Mouse (Mus musculus) T-helper 17 cell (primary cell): ENCODE data around the gene Med24.

Experiments
- in situ Hi-C, 2 experiments: fragments of 300-600 bp; cut with MboI, MseI; formaldehyde crosslinking; loops; 1 replicate in 1 of 2; 2 replicates in 1 of 2; pipeline ENCODE4 v1.15.1; 2025; ENCODE audit warnings: high pct_unique_total_duplicates in 2 of 2

Gene Med24

DNA sequence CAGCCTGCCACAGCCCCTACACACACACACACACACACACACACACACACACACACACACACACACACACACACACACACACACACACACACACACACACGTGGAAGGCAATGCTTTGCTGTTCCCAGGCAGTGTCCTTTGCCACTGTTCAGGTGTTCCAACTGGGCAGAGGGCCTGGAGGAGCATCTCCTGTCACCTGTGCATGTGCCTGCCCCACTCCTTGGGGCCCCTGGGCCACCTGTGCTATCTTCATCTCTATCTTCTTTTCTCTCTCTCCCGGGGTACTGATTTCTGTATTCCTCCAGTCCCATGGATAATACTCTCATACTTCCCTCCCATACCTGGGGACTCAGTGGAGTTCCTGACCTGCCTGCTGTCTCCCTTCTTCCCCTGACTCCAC lies 37.1 kb upstream of the Med24 start:
- in situ Hi-C loops = no loop called here

DNA sequence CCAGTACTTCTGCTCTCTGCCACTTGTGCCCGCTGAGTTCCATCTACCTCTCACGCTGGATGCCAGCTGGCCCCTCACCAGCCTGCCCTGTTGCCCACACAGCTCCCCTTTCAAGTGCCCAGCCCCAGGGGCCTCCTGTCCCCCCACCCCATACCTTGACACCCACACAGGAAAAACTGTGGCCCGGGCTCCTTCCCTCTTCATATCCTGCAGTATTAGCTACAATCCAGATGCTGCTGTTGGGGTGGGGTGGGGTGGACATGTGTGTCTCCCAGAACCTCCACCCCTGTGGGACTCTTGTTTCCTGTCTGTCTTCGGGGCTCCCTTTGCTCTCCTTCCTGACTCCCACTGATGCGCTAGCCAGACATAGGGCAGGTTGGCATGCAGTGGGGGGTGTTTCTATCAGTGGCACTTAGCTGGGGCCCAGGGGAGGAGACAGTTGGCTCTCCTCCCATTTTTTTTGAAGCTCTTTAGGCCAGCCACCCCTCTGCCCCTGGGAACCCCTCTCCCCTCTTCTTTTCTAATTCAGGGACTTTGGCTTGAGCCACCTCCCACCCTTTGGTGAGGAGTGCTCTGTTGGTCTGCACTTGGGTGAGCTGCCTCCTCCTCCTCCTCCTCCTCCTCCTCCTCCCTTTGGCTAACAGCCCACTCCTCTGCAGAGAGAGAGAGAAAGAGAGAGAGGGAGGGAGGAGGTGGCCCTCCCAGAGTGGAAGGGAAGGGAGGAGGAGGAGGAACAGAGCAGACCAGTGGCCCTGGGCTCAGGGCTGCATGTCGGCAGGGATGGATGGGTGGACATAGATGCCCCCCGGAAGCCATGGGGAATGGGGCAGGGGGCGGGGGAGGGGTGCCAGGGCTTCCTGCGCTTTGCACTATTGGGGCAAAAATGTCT lies 36.4 kb upstream of the Med24 start:
- in situ Hi-C loops = no loop called here

GRCm38 (mm10) chr11:98764746-98765145 lies 35.5 kb upstream of the Med24 start:
- in situ Hi-C loops = loop anchor here in 1 of 2 experiments (5.0 kb wide), 1 partner anchor 732 kb away; no protein-coding TSS in a partner anchor

DNA sequence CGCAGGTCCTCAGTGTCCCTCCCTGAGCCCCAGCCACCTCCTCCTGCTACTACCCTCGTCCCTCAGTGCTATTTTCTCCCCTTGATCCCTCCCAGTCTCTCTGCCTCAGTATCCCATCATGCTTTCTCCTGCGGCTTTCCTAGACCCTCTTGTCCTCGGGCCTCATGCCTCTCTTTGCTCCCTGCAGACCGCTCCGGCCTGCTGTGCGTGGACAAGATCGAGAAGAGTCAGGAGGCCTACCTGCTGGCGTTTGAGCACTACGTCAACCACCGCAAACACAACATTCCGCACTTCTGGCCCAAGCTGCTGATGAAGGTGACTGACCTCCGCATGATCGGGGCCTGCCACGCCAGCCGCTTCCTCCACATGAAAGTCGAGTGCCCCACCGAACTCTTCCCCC lies 34.9 kb upstream of the Med24 start:
- in situ Hi-C loops = loop anchor here in 1 of 2 experiments (5.0 kb wide), 1 partner anchor 732 kb away; no protein-coding TSS in a partner anchor

DNA sequence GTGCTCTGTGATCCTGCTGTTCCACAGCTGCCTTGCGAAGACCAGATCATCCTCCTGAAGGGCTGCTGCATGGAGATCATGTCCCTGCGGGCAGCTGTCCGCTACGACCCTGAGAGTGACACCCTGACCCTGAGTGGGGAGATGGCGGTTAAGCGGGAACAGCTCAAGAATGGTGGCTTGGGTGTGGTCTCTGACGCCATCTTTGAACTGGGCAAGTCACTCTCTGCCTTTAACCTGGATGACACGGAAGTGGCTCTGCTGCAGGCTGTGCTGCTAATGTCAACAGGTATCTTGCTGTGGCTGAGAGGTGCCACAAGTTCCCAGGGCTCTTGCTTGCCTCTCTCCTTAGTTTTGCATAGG lies 34.2 kb upstream of the Med24 start:
- in situ Hi-C loops = loop anchor here in 1 of 2 experiments (5.0 kb wide), 1 partner anchor 731 kb away; no protein-coding TSS in a partner anchor

GRCm38 (mm10) chr11:98762756-98763501 lies 33.7 kb upstream of the Med24 start:
- in situ Hi-C loops = loop anchor here in 1 of 2 experiments (5.0 kb wide), 1 partner anchor 731 kb away; no protein-coding TSS in a partner anchor

GRCm38 (mm10) chr11:98761939-98762338 lies 32.7 kb upstream of the Med24 start:
- in situ Hi-C loops = loop anchor here in 1 of 2 experiments (5.0 kb wide), 1 partner anchor 730 kb away; no protein-coding TSS in a partner anchor

GRCm38 (mm10) chr11:98756711-98757110 lies 27.5 kb upstream of the Med24 start:
- in situ Hi-C loops = loop anchor here in 1 of 2 experiments (5.0 kb wide), 1 partner anchor 54 kb away; the partner anchor contains the start of gene Csf3

GRCm38 (mm10) chr11:98755726-98756380 lies 26.6 kb upstream of the Med24 start:
- in situ Hi-C loops = loop anchor here in 1 of 2 experiments (5.0 kb wide), 1 partner anchor 54 kb away; the partner anchor contains the start of gene Csf3

DNA sequence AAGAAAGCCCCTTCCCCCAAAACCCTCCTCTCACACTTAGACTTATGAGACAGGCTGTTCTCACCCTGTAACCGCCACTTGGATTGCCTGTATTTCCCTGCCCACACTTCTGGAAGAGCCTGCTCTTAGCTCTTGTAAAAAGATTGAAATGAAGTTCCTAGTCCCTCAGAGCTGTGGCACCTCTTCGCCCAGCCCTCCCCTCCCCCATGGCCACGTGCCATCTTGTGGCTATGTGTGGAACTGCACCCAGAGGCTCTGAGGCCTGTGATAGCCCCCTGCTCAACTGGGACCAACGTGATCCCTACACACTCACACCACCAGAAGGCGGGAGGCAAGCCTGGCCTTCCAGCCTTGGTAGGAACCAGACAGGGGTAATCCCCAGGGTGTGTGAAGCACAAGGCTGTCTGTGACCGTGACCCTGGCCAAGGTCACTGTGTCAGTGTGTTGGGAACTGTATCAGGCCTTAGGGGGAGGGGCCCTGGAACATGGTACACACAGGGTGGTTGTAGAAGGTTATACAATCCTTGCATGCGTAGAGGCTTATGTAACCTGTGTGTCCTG lies 25.5 kb upstream of the Med24 start:
- in situ Hi-C loops = loop anchor here in 1 of 2 experiments (5.0 kb wide), 1 partner anchor 52 kb away; the partner anchor contains the start of gene Csf3

GRCm38 (mm10) chr11:98754151-98754620 lies 25.0 kb upstream of the Med24 start:
- in situ Hi-C loops = no loop called here

GRCm38 (mm10) chr11:98753264-98753663 lies 24.0 kb upstream of the Med24 start:
- in situ Hi-C loops = no loop called here

DNA sequence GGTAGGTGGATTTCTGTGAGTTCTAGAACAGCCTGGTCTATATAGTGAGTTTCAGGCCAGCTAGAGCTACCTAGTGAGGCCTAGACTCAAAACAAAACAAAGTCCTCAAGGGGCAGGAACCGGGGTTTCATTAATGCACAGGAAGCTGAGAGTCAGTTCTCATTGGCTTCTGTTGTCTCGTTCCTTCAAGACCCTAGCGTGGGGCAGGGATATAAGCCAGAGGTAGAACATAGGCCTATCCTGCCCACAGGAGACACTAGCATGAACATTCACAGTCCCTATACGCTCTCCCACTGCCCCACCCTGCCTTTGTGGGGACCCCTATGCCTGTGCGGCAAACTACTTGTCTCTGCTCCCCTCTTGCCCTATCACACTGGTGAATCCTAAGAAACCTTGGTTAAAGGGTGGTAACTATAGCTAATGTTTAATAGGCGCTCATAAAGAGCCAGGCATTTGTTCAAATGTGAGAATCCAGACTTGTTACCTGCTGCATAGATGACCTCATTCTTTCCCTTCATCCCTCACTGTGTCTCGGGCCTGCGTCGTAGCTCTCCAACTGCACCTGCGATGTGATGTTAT lies 23.4 kb upstream of the Med24 start:
- in situ Hi-C loops = no loop called here

DNA sequence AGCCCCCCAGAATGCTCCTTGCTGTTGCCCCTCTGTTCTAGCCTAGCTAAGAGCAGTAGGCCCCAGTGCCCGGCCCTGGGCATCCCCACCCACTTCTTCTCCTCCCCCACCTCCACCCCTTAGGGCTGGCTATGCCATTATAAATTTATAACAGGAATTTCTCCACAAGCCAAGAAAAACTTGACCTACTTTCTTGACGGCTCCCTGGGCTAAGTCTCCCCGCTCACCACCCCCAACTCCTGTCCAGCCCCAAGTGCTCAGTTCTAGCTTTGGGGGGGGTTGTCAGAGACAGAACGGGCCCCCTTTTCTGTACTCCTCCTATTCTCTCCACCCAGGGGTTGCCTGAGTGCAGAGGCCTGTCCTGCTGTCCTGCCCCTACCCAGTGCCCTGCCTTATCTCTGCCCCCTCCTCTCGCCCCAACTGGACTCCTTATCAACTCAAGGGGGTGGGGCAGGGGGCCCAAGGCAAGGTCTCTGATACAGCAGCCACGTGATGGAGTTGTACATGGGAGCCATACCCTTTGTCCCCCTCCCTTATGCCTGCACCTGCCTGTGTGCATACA lies 22.1 kb upstream of the Med24 start:
- in situ Hi-C loops = no loop called here

DNA sequence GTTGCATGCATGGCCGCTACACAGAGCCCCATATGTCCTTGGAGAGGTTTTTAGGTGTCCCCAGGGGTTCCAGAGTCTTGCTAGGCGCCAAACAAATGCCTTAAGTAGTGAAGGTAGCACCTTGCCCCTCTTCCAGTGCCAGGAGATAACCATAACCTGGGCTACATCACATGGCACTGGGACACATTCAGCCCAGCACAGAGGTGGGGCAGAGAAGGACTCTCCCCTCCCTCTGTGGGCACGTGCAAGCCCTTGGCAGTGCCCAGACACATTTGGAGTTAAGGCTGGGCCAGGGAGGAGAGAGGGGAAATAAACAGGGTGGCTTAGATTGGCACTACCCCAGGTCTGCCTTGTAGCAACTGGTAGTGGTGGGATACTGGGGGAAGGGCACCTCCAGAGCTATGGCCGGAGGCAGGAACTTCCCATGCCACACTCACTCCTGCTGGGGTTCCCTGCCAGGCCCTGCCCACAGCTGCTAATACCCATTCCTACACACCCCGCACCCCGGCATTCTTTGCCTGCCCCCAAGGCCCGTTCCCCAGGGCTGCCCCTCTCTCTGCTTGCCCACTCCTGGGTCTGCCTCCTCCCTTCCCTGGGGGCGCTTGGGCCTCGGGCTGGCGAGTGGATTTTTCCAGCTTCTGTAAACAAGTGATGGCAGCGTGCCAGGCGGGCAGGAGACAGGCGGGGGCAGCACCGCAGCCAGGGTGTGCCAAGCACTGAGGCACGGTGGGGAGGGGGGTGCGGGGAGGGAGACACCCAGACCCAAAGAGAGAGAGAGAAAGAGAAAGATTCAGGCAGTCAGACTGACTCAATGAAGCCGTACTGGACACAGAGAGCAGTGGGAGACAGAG lies 21.3 kb upstream of the Med24 start:
- in situ Hi-C loops = no loop called here

DNA sequence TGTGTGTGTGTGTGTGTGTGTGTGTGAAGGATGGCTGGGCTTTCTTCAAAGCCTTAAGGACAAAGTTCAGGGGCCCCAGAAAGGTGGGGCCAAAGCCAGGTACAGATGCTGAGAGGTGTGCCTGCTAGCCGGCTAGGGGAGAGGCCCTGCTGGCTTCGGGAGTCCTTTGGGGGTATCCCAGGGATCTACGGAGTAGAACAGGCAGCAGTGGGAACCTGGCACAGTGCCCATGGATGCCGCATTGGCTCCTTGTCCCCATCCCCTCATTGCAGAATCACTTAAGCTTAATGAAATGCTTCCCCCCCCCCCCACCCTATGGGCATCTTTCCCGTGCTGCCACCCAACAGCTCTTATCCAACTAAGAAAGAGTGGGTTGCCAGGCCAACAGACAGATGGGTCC lies 20.5 kb upstream of the Med24 start:
- in situ Hi-C loops = loop anchor here in 1 of 2 experiments (25.0 kb wide), 1 partner anchor 887 kb away; no protein-coding TSS in a partner anchor

DNA sequence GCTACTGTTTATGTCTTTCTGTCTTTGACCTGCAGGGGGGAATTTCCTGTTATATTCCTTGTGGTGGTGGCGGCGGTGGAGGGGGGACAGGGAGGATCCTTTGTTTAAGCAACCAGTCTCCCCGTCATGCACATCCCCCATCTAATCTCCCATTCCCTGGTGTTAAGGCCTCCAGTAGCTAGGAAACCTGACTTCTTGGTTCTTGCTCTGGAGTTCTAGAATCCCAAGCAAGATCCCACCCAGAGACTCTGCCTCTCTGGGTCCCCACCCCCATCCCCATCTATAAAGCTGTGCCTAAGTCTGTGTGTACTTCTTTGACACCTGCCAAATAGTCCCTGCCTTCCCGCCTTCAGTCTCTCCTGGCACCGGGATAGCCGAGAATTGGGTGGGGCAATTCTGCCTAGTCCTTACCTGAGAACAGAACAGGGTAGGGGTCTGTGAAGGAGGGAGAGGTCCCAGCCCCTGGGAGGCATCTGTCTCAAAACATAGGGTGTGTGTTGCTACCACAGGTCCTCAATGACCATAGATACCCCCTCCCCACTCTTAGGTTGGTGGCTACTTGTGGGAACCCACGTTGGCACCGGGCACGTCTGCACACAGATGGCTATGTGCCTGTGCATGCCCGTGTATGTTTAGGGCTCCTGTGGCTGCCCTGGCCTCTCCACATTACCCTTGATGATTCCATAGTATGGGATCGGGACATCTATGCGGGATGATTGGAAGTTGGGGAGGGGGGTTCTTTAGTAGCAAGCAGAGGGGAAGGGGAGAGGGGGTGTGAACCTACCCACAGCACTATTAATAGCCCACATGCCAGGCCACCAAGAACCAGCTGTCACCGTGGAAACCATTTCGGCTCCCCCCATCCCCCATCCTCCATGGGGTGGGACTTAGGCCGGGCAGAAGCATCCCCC lies 19.5 kb upstream of the Med24 start:
- in situ Hi-C loops = loop anchor here in 1 of 2 experiments (25.0 kb wide), 1 partner anchor 886 kb away; no protein-coding TSS in a partner anchor
